Mouse (Mus musculus) cerebellum, adult 9-11 months (tissue): Measurements from ENCODE around the gene Rnf19b.

ENCODE experiments used
- DNase-seq: peaks from one replicate; pipeline ENCODE4 v3.0.0; 2022

The Rnf19b gene

DNA sequence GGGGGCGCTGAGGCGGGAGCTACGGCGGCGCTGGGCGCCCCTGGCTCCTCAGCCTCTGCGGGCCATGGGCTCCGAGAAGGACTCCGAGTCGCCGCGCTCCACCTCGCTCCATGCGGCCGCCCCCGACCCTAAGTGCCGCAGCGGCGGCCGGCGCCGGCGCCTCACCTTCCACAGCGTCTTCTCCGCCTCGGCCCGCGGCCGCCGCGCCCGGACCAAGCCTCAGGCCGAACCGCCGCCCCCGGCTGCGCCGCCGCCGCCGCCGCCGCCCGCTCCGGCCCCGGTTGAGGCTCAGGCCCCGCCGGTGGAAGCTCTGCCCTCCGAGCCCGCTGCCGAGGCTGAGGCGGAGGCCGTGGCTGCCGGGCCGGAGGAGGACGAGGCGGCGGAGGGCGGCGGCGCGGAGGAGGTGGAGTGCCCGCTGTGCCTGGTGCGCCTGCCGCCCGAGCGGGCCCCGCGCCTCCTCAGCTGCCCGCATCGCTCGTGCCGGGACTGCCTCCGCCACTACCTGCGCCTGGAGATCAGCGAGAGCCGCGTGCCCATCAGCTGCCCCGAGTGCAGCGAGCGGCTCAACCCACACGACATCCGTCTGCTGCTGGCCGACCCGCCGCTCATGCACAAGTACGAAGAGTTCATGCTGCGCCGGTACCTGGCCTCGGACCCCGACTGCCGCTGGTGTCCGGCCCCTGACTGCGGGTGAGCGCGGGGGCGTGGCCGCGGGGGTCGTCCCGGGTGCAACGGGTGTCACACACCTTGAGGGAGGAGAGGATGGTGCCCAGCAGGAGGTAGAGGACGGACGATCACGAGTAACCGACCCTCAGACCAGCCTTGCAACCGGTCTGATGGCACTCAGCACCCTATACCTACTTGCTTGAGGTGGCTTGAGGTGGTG, at the start of gene Rnf19b:
Gene Rnf19b, plus strand, starts transcription at position 65 of the 886 bp plus-strand sequence.
- peak; percentile 78 for DNase-seq

DNA sequence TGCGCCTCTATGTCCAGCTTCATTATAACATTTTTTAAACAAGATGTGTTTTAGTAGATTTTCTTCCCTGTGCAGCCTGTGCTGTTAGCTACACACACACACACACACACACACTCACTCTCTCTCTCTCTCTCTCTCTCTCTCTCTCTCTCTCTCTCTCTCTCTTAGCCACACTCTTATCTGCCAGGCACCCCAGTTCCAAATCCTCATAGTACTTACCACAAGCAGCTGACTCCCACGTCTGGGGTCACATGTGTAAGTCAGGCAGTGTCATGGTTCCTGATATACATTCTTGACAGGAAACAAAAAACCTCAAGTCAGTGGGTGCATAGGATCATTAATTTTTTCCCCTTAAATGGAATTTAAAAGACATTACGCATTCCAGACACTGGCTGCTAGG, 49.4 kb upstream of the Rnf19b start:
- DNase-seq = no peak

DNA sequence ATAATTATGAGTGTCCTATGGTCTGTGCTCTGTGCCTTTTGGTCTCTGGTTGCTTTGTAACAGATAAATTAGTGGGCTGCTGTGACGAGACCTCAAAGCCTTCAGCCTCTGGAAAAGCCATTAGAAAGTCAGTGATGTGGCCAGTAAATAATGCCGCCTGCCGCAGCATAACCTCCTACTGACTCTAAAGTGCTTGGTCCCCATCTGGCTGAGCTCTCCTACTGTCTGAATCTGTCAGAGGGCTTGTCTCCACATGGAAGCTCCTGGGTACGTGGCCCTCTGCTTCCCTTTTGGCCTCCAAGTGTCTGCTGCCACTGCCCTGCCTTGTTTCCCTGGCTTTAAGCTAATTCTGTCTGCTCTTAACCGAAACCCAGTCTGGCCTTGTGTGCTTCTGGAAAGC, 48.5 kb upstream of the Rnf19b start:
- DNase-seq = no peak

GRCm38 (mm10) chr4:129011604-129012121, 46.4 kb upstream of the Rnf19b start:
- peak; percentile 60 for DNase-seq

GRCm38 (mm10) chr4:129013151-129013864, 44.8 kb upstream of the Rnf19b start:
- DNase-seq = no peak

DNA sequence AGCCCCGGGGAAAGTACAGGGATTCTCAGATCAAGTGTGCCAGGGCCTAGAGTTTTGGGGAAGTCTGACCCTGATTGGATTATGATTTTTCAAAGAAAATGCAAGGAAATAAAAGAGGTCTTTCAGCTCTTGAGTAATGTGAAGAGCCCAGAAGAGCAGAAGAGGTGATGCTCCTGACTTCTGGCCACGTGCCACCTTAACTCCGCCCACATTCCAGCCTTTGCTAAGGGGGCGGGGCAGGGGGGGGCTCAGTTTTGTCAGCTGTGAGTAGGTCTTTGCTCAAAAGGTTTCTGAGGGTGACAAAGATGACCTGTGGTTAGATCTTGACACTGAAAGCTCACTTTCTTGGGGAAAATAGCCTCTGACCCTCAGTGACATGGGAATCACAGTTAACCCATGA, 41.7 kb upstream of the Rnf19b start:
- DNase-seq = no peak

DNA sequence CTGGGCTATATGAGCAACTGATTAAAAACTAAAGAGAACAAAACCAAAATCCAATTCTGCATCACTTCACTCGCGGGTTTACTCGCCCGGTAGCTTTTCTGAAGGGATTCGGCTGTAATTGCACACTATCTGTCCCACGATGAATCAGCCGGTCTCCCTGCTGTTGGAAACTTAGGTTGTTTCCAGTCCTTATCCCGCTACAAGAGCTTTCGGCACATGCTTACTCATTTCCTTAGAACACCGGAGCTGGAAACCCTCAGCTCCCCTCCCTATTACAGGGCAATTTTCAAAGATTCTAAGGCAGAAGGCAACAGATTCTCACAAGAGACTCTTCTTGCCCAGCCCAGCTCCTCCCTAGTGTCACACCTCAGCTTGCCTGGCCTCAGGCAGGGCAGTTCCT, 40.9 kb upstream of the Rnf19b start:
- no peak for DNase-seq

DNA sequence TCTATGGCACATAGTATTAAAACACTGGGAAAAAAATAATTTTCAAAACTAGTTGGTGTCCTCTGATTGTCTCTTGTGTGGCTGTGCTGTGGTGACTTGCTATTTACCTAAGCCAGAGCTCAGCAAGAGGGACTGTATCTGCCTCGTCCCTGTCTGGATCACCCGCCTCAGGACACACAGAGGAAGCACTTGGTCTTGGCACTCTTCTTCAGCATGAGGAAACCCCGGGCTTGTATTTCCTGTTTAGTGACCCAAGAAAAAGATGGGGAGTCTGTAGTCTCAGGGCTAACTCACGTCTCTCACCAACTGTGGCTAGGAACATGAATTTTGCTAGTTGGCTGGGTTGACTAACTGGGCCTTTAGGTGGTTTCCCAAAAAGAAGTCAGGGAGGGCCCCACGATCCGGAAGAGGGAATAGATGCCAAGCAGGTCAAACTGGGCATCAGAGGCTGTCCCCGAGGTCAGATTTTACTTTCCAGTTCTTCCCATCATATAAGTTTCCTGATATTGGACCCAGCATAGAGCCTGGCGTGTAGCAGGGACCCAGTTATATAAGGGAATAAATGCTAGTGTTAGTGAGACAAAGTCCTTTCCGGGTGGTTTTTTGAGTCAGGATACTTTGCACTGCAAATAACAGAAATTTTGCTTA, 39.2 kb upstream of the Rnf19b start:
- no peak for DNase-seq

DNA sequence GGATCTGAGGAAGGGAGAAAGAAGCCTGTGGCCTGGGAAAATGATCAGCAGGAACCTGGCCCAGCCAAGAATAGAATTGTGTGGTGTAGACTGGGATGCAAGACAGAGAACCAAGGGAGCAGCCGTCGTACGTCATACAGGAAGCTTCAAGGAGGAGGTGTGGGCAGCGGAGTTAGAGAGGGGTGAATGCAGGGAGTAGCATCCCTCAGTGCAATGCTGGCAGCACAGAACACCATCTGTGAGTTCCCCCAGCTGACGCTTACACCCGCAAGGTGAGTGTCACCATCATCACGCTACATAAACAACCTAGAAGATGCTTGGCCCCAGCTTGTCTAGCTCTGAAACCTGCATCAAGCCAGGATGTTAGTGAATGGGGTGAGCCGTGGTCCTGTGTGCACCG, 38.3 kb upstream of the Rnf19b start:
- peak; percentile 50 for DNase-seq

- DNase-seq = peak; percentile 88
These were observed 37.6 kb upstream of the Rnf19b start for GRCm38 (mm10) chr4:129020454-129020853.

- DNase-seq = no peak
These were observed 36.6 kb upstream of the Rnf19b start for GRCm38 (mm10) chr4:129021426-129021825.

- no peak for DNase-seq
These were observed 36.2 kb upstream of the Rnf19b start for GRCm38 (mm10) chr4:129021886-129022285.

DNA sequence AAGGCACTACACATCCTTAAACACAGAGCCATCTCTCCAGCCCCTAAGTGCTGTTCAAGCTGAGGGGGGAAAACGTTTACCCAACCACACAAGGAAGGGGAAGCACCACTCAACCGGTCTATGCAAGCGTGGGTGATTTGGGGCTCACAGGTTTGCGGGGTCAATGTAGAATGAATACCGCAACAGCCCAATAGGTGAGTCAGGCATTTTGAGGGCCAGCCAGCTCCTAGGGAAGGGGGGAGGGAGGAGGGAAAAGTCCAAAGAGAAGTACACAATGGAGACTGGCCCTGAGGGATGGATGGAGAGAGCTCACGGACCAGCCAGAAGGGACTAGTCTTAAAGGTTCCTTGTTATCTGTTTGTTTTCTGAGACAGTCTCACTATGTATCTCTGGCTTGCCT, 34.2 kb upstream of the Rnf19b start:
- no peak for DNase-seq

DNA sequence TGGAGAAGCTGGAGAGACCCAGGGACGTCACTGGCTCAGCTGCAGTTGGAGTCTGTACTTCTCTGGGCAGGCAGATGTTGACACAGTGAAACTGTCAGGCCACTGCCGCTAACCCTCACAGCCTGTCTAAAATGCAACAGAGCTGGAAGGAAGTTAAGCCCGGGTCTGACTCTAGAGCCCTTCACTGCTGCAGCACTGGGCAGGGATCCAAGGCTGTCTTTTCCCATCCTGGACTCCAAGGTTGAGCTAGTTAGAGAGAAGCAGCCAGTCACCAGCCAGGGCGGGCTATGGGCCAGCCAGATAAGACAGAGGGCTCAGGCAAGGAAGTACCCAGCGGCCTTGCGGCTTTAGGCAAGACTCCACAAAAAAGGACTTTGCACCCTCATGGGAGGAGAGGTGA, 33.3 kb upstream of the Rnf19b start:
- no peak for DNase-seq

GRCm38 (mm10) chr4:129025707-129026106, 32.4 kb upstream of the Rnf19b start:
- no peak for DNase-seq

- DNase-seq = no peak
These were observed 27.3 kb upstream of the Rnf19b start for GRCm38 (mm10) chr4:129030746-129031145.

DNA sequence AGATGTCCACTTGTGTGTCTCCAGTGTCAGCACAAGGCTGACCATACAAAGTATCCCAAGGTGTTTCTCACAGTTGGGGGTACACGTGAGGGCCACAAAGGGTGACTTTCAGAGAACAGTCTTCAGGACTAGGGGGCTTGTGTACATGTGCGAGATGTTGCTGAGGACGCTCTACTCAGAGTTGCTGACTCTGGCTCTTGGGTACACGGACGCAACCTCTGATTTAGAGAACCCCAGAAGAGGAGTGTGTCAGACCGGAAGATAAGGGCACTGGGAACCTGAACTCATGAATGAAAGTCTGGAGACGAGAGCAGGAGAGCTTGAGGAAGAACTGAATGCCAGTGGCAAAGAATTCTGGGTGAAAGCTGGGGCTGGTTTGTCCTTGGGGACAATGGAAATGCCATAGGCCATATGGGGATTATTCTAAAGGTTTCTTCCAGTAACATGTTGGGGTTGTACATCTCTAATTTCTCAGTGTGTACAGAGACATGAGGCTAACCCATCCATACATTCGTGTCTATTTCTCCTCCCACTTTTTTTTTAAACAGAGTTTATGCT, 26.6 kb upstream of the Rnf19b start:
- no peak for DNase-seq

- DNase-seq = peak; percentile 13
These were observed 25.7 kb upstream of the Rnf19b start for GRCm38 (mm10) chr4:129032133-129032962.

- peak; percentile 74 for DNase-seq
These were observed 24.8 kb upstream of the Rnf19b start for GRCm38 (mm10) chr4:129032963-129033951.

GRCm38 (mm10) chr4:129034224-129034623, 23.8 kb upstream of the Rnf19b start:
- DNase-seq = no peak
